Mouse (Mus musculus): Measurements from ENCODE around the gene Apopt1.
A peak's percentile ranks its signal among the peaks of the same experiment; 100 is the strongest.

The Apopt1 gene

GRCm38 (mm10) chr12:111713004-111713651 is at the start of gene Apopt1, which contains the start of gene Bag5:
Gene Apopt1 (plus strand): TSS chr12:111713261.
Gene Bag5 (minus strand): TSS chr12:111713257.
- peak; percentile 94 for DNase-seq (ENCODE audit: inconsistent ontology term)

- no peak for DNase-seq (ENCODE audit: inconsistent ontology term)
Observed at GRCm38 (mm10) chr12:111664144-111664634, 48.9 kb upstream of the Apopt1 start.

- peak; percentile 79 for DNase-seq (ENCODE audit: inconsistent ontology term)
Observed at GRCm38 (mm10) chr12:111665041-111665880, 47.8 kb upstream of the Apopt1 start.

GRCm38 (mm10) chr12:111666380-111666779 is 46.7 kb upstream of the Apopt1 start:
- no peak for DNase-seq (ENCODE audit: inconsistent ontology term)

- DNase-seq (ENCODE audit: inconsistent ontology term), result no peak
Observed at GRCm38 (mm10) chr12:111667421-111667820, 45.6 kb upstream of the Apopt1 start.

- peak; percentile 92 for DNase-seq (ENCODE audit: inconsistent ontology term)
Observed at GRCm38 (mm10) chr12:111668457-111668912, 44.6 kb upstream of the Apopt1 start.

- DNase-seq (ENCODE audit: inconsistent ontology term), result peak; percentile 66
Observed at GRCm38 (mm10) chr12:111669000-111669788, 43.9 kb upstream of the Apopt1 start.

- no peak for DNase-seq (ENCODE audit: inconsistent ontology term)
Observed at GRCm38 (mm10) chr12:111669961-111670360, 43.1 kb upstream of the Apopt1 start.

- peak; percentile 75 for DNase-seq (ENCODE audit: inconsistent ontology term)
Observed at GRCm38 (mm10) chr12:111670371-111670971, 42.6 kb upstream of the Apopt1 start.

- DNase-seq (ENCODE audit: inconsistent ontology term), result no peak
Observed at GRCm38 (mm10) chr12:111670976-111671375, 42.1 kb upstream of the Apopt1 start.

GRCm38 (mm10) chr12:111671431-111671902 is 41.6 kb upstream of the Apopt1 start:
- DNase-seq (ENCODE audit: inconsistent ontology term), result peak; percentile 78

GRCm38 (mm10) chr12:111672176-111672575 is 40.9 kb upstream of the Apopt1 start, which contains the start of gene Ckb:
Gene Ckb (minus strand): TSS chr12:111672338.
- peak; percentile 94 for DNase-seq (ENCODE audit: inconsistent ontology term)

GRCm38 (mm10) chr12:111672581-111672980 is 40.5 kb upstream of the Apopt1 start:
- DNase-seq (ENCODE audit: inconsistent ontology term), result no peak

- no peak for DNase-seq (ENCODE audit: inconsistent ontology term)
Observed at GRCm38 (mm10) chr12:111674850-111675486, 38.1 kb upstream of the Apopt1 start.

- DNase-seq (ENCODE audit: inconsistent ontology term), result no peak
Observed at GRCm38 (mm10) chr12:111675797-111676580, 37.1 kb upstream of the Apopt1 start.

- no peak for DNase-seq (ENCODE audit: inconsistent ontology term)
Observed at GRCm38 (mm10) chr12:111677421-111677820, 35.6 kb upstream of the Apopt1 start.

- DNase-seq (ENCODE audit: inconsistent ontology term), result peak; percentile 85
Observed at GRCm38 (mm10) chr12:111677882-111678669, 35.0 kb upstream of the Apopt1 start, which contains the start of gene Trmt61a. Gene Trmt61a (plus strand): TSS chr12:111678105.

- DNase-seq (ENCODE audit: inconsistent ontology term), result no peak
Observed at GRCm38 (mm10) chr12:111678670-111678933, 34.5 kb upstream of the Apopt1 start.

- DNase-seq (ENCODE audit: inconsistent ontology term), result peak; percentile 12
Observed at GRCm38 (mm10) chr12:111678997-111679396, 34.1 kb upstream of the Apopt1 start.

All from Muller cell, postnatal 12 days (primary cell).